Mouse (Mus musculus): ENCODE measurements around the gene Igbp1. TPM values are rescaled to one million over a fixed set of nuclear protein-coding genes. Genes with fewer than 3 reads are reported as not detected.

Igbp1 gene
- polyA plus RNA-seq, 1 experiment from 2014 or later: 26.4 TPM

Other genes with a start within 250 kb of the Igbp1 start
- not detected in 2 replicates for gene Otud6a, start 65.3 kb upstream of the Igbp1 start, polyA plus RNA-seq (2015; fragmentation: Nextera tagmentation; extraction: Ambion mirVana)
- gene Awat2, start 51.6 kb upstream of the Igbp1 start, polyA plus RNA-seq (2015; fragmentation: Nextera tagmentation; extraction: Ambion mirVana): 0.20 and 0.24 TPM in 2 replicates
- gene Dgat2l6, start 30.5 kb downstream of the Igbp1 start, polyA plus RNA-seq (2015; fragmentation: Nextera tagmentation; extraction: Ambion mirVana): not detected in 2 replicates
- not detected in 2 replicates for gene Awat1, start 78.0 kb downstream of the Igbp1 start, polyA plus RNA-seq (2015; fragmentation: Nextera tagmentation; extraction: Ambion mirVana)
- not detected in 2 replicates for gene P2ry4, start 100.6 kb downstream of the Igbp1 start, polyA plus RNA-seq (2015; fragmentation: Nextera tagmentation; extraction: Ambion mirVana)
- gene Arr3, start 111.2 kb downstream of the Igbp1 start, polyA plus RNA-seq (2015; fragmentation: Nextera tagmentation; extraction: Ambion mirVana): not detected in 2 replicates
- 13.3 and 15.4 TPM in 2 replicates for gene Kif4, start 131.4 kb downstream of the Igbp1 start, polyA plus RNA-seq (2015; fragmentation: Nextera tagmentation; extraction: Ambion mirVana)
- 101 and 117 TPM in 2 replicates for gene Pdzd11, start 132.3 kb downstream of the Igbp1 start, polyA plus RNA-seq (2015; fragmentation: Nextera tagmentation; extraction: Ambion mirVana)
- gene Gdpd2, start 235.6 kb downstream of the Igbp1 start, polyA plus RNA-seq (2015; fragmentation: Nextera tagmentation; extraction: Ambion mirVana): 10.7 and 15.1 TPM in 2 replicates